Mouse (Mus musculus): Measurements from ENCODE around the gene Dnajc3. TPM values are rescaled to one million over a fixed set of nuclear protein-coding genes. Genes with fewer than 3 reads are reported as not detected.

The Dnajc3 gene
- polyA plus RNA-seq, 1 experiment from 2014 or later: 34.1 TPM

DNA sequence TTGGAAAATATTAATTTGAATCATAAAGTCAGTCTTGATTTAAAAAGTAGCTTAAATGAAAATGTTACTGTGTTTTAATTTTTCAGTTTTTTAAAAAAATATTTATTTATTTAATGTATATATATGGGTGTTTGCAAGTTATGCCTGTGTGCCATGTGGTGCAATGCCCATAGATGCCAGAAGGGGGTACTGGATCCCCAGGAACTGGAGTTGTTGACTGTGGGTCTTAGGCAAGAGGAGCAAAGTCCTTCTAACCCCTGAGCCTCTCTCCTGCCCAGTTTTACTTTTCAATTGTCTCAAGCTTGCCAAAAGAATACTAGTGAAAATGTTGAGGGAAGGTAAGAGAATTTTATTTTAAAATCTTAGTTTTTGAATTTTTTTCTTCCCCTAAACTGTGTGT is 65.5 kb downstream of the Dnajc3 start:
- no peak for ATAC-seq (ENCODE audit: insufficient number of reproducible peaks, low FRiP score, low TSS enrichment, low read depth)
- peaks cover 3% of the 10 kb centered on the region; the same call in 1 of the 2 replicates for H3K36me3 ChIP-seq (ENCODE audit: control insufficient read depth, insufficient read depth, low read length)
- H3K4me1 ChIP-seq (ENCODE audit: control insufficient read depth, insufficient read depth, low read length): peaks cover 3% of the 10 kb centered on the region; the same call in 1 of the 2 replicates
- H3K4me2 ChIP-seq (ENCODE audit: low read depth, severe bottlenecking): no peak overlapping the region
- H3K9me3 ChIP-seq (ENCODE audit: control insufficient read depth, low read length): no peaks in the 10 kb centered on the region
- H3K9ac ChIP-seq (ENCODE audit: low read length): no peak overlapping the region
- no peak overlapping the region for H3K27ac ChIP-seq (replicated peaks; ENCODE audit: low read depth, low read length)
- no peak overlapping the region for H3K4me3 ChIP-seq (ENCODE audit: low read depth, low read length)
- H3K27me3 ChIP-seq (ENCODE audit: control insufficient read depth, insufficient read depth, low read length): no peaks in the 10 kb centered on the region
- peak; percentile 57 for DNase-seq (ENCODE audit: low spot score)

DNA sequence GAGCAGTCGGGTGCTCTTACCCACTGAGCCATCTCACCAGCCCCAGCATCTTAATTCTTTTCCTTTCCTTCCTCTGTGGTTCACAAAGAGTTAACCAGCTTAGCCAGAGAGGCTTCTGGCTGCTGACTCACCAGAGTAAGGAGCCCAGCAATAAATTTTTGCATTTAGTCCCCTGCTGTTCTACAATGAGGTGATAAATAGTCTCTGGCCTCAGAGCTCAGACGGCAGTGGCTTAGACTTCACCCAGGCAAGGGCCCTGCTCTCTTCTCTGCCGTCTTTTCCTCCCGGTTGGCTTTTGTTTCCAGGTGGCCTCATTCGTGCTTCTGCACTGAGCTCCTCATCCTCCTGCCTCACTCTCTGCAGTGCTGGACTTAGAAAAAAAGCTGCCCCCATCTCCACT is 68.1 kb downstream of the Dnajc3 start:
- 4% methylated on average over 5 of the region's 5 CpGs for WGBS
- Histone ChIP-seq H3K4me2 (ENCODE audit: low read depth, severe bottlenecking) (no peak overlapping the region; the same call in 1 of the 2 replicates), H3K4me1 (ENCODE audit: control insufficient read depth, insufficient read depth, low read length) (peaks cover 3% of the 10 kb centered on the region; the same call in 1 of the 2 replicates), H3K36me3 (ENCODE audit: control insufficient read depth, insufficient read depth, low read length) (peaks cover under 1% of the 10 kb centered on the region; the same call in 1 of the 2 replicates), H3K27me3 (ENCODE audit: control insufficient read depth, insufficient read depth, low read length) (no peaks in the 10 kb centered on the region), H3K4me3 (ENCODE audit: low read depth, low read length) (no peak overlapping the region), H3K9me3 (ENCODE audit: control insufficient read depth, low read length) (no peaks in the 10 kb centered on the region), H3K9ac (ENCODE audit: low read length) (no peak overlapping the region), H3K27ac (replicated peaks; ENCODE audit: low read depth, low read length) (no peak overlapping the region)
- DNase-seq (ENCODE audit: low spot score) (peak; percentile 56), ATAC-seq (ENCODE audit: insufficient number of reproducible peaks, low FRiP score, low TSS enrichment, low read depth) (peak; percentile 31; the same call in 1 of the 2 replicates)

DNA sequence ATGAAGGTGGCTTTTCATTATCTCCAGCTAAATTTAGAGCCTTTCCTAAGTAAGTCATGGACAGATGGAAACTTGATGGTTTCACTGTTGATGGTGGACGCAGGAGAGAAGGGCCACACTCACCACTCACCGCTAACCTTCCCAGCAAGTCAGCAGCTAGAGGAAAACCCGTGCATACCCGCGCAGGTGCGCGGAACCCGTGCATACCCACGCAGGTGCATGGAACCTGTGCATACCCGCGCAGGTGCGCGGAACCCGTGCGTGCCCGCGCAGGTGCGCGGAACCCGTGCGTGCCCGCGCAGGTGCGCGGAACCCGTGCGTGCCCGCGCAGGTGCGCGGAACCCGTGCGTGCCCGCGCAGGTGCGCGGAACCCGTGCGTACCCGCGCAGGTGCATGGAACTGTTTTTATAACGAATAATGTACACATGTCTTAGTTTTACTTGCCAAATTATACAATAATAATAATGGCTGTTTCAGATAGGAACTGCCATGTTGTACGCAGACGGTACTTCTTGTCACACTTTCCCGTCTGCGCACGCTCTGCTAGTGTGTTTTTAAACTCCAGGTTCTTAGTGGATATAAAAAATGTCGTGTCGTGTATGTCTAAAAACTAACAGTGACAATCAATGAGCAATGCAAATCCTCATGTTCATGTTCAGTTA is 68.8 kb downstream of the Dnajc3 start:
- no peak for ATAC-seq (ENCODE audit: insufficient number of reproducible peaks, low FRiP score, low TSS enrichment, low read depth)
- Histone ChIP-seq H3K9me3 (ENCODE audit: control insufficient read depth, low read length) (no peaks in the 10 kb centered on the region), H3K27me3 (ENCODE audit: control insufficient read depth, insufficient read depth, low read length) (no peaks in the 10 kb centered on the region), H3K9ac (ENCODE audit: low read length) (no peak overlapping the region), H3K4me1 (ENCODE audit: control insufficient read depth, insufficient read depth, low read length) (peaks cover 3% of the 10 kb centered on the region; the same call in 1 of the 2 replicates), H3K36me3 (ENCODE audit: control insufficient read depth, insufficient read depth, low read length) (no peaks in the 10 kb centered on the region), H3K4me3 (ENCODE audit: low read depth, low read length) (peak overlapping the region; percentile 39), H3K4me2 (ENCODE audit: low read depth, severe bottlenecking) (peak overlapping the region; percentile 84), H3K27ac (replicated peaks; ENCODE audit: low read depth, low read length) (no peak overlapping the region)
- 3% methylated on average over 49 of the region's 49 CpGs for WGBS
- DNase-seq (ENCODE audit: low spot score): no peak

DNA sequence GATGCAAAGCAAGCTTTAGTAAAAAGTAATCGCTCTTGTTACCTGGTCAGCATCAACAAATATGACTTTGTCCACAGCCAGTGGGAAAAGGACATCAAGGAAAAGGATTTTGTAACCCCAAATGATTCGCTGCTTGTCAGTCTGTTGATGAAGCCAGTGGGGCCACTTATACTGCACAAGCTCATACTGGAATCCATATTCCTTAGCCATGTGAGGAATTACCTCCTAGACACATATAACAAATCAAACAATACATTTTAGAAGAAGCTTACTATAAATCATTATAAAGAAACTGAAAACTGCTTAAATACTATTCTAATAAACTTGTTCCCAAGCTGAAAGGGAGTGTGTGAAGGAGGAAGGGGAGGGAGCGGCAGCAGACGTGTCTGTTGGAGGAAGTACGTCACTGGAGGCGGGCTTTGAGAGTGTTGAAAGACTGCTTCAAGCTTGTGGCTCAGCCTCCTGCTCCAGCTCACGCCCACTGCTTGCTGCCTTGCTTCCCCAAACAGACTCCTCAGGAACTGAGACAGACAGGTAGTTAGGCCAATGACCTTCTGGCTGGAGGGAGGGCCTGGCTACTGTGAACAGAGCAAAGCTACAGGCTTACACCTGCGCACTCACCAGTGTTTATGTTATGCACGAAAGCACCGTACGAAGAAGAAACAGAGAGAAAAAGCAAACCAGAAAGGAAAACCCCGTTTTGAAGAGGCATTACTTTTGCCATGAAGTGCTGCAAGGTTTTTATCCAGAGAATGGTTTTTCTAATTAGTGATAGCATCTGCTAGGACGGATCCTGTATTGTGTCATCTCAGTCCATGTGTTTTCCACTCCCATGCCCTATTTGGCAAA is 69.6 kb downstream of the Dnajc3 start:
- peak; percentile 97 for DNase-seq (ENCODE audit: low spot score)
- no peak overlapping the region for H3K9ac ChIP-seq (ENCODE audit: low read length)
- no peak overlapping the region for H3K27ac ChIP-seq (replicated peaks; ENCODE audit: low read depth, low read length)
- no peaks in the 10 kb centered on the region for H3K9me3 ChIP-seq (ENCODE audit: control insufficient read depth, low read length)
- no peaks in the 10 kb centered on the region for H3K36me3 ChIP-seq (ENCODE audit: control insufficient read depth, insufficient read depth, low read length)
- H3K27me3 ChIP-seq (ENCODE audit: control insufficient read depth, insufficient read depth, low read length): no peaks in the 10 kb centered on the region
- H3K4me2 ChIP-seq (ENCODE audit: low read depth, severe bottlenecking): peak overlapping the region; percentile 84
- H3K4me3 ChIP-seq (ENCODE audit: low read depth, low read length): peak overlapping the region; percentile 39
- peaks cover 3% of the 10 kb centered on the region; the same call in 1 of the 2 replicates for H3K4me1 ChIP-seq (ENCODE audit: control insufficient read depth, insufficient read depth, low read length)
- peak; percentile 99 for ATAC-seq (ENCODE audit: insufficient number of reproducible peaks, low FRiP score, low TSS enrichment, low read depth)
- WGBS: 1% methylated on average over 13 of the region's 13 CpGs

DNA sequence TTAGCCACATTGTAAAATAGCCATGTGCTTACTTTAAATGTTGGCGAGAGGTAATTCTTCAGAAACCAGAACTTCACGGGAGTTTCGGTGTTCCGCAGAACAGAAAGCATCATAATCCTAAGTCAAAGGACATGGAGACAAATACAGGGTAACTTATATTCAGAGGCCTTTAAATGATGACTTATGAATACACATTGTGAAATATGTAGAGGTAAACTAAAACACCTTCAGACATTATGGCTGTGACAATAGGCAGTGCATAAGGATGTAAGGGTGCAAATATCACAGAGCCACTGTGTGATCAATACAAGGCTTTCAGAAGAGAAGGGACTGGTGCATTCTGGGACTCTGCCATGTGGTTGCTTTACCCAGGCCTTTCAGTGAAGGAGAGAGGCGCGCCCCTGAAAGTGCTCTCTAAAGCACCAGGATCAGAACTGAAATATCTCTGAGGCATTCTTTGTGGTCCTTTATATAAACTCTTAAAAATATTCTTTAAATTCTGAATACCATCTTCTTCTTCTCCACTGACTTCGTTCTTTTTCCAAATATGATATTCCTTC is 70.3 kb downstream of the Dnajc3 start:
- no peak for DNase-seq (ENCODE audit: low spot score)
- Histone ChIP-seq H3K9ac (ENCODE audit: low read length) (no peak overlapping the region), H3K4me2 (ENCODE audit: low read depth, severe bottlenecking) (peak overlapping the region; percentile 84), H3K4me1 (ENCODE audit: control insufficient read depth, insufficient read depth, low read length) (peaks cover 3% of the 10 kb centered on the region; the same call in 1 of the 2 replicates), H3K9me3 (ENCODE audit: control insufficient read depth, low read length) (no peaks in the 10 kb centered on the region), H3K27me3 (ENCODE audit: control insufficient read depth, insufficient read depth, low read length) (no peaks in the 10 kb centered on the region), H3K27ac (replicated peaks; ENCODE audit: low read depth, low read length) (no peak overlapping the region), H3K36me3 (ENCODE audit: control insufficient read depth, insufficient read depth, low read length) (peaks cover 3% of the 10 kb centered on the region; the same call in 1 of the 2 replicates), H3K4me3 (ENCODE audit: low read depth, low read length) (peak overlapping the region; percentile 20)
- WGBS: 66% methylated on average over 7 of the region's 7 CpGs
- ATAC-seq (ENCODE audit: insufficient number of reproducible peaks, low FRiP score, low TSS enrichment, low read depth): no peak

DNA sequence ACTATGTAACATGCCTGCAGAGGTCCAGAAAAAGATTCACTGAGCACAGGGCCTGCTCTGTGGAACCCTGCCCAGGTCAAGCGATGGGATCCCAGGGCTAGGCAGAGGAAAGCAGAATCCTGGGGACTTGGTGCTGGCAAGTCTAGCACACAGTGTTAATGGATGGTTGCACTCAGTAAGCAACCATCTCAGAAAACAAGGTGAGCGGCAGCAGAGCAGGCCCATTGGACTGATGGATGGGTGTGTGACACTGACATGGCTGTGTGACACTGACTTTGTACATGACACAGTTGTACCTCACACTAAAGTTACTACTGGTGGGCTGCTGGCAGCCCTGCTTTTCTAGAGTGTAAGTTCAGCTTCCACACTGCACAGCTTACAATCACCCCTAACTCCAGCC is 71.8 kb downstream of the Dnajc3 start:
- H3K27me3 ChIP-seq (ENCODE audit: control insufficient read depth, insufficient read depth, low read length): no peaks in the 10 kb centered on the region
- H3K27ac ChIP-seq (replicated peaks; ENCODE audit: low read depth, low read length): no peak overlapping the region
- H3K4me3 ChIP-seq (ENCODE audit: low read depth, low read length): no peak overlapping the region
- peaks cover 3% of the 10 kb centered on the region; the same call in 1 of the 2 replicates for H3K4me1 ChIP-seq (ENCODE audit: control insufficient read depth, insufficient read depth, low read length)
- 91% methylated on average over 2 of the region's 2 CpGs for WGBS
- peaks cover 3% of the 10 kb centered on the region; the same call in 1 of the 2 replicates for H3K36me3 ChIP-seq (ENCODE audit: control insufficient read depth, insufficient read depth, low read length)
- no peaks in the 10 kb centered on the region for H3K9me3 ChIP-seq (ENCODE audit: control insufficient read depth, low read length)
- ATAC-seq (ENCODE audit: insufficient number of reproducible peaks, low FRiP score, low TSS enrichment, low read depth) (no peak), DNase-seq (ENCODE audit: low spot score) (no peak)
- no peak overlapping the region for H3K9ac ChIP-seq (ENCODE audit: low read length)
- no peak overlapping the region for H3K4me2 ChIP-seq (ENCODE audit: low read depth, severe bottlenecking)

DNA sequence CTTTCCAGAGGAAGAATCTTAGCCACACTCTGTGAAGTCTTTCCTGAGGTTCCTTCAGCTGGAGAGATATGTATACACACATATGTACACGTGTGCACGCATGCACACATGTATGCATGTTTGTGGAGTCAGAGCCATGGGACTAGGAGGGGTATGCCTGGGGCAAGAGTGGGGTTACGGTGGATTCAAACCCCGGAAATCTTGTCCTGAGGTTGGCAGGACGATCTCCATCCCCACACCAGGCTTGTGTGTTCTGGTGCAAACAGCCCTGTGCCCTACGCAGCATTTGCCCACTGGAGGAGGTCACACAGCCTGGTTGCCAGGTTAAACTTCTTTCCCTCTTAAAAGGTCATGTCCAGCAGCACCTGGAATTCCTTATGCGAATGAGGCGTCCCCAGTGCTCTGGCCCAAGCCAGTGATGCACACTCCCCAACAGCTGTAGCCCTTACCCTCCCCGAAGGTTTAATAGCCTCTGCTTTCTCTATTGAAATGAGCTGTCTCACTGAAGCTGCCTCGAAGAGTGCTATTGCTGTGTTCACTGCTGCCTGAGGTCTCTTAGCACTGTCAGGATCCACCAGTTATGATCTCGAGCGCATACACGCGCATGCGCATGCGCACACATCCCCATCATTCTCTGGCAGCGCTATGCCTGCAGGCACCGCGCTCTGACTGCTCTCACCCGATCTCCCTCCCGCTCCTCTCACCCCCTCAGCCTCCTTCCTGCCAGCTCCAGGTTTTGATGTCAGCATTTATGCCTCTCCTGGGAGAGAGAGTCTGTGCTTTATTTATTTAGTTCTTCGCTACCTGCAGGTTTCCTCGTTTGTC is 75.0 kb downstream of the Dnajc3 start:
- peak; percentile 55 for DNase-seq (ENCODE audit: low spot score)
- no peak overlapping the region for H3K4me2 ChIP-seq (ENCODE audit: low read depth, severe bottlenecking)

More for the DNA sequence above, 75.0 kb downstream of the Dnajc3 start:
- H3K4me1 ChIP-seq (ENCODE audit: control insufficient read depth, insufficient read depth, low read length): no peaks in the 10 kb centered on the region
- no peak overlapping the region for H3K27ac ChIP-seq (replicated peaks; ENCODE audit: low read depth, low read length)
- peaks cover 3% of the 10 kb centered on the region; the same call in 1 of the 2 replicates for H3K36me3 ChIP-seq (ENCODE audit: control insufficient read depth, insufficient read depth, low read length)
- H3K4me3 ChIP-seq (ENCODE audit: low read depth, low read length): no peak overlapping the region
- 68% methylated on average over 23 of the region's 23 CpGs for WGBS
- no peaks in the 10 kb centered on the region for H3K9me3 ChIP-seq (ENCODE audit: control insufficient read depth, low read length)
- no peak overlapping the region for H3K9ac ChIP-seq (ENCODE audit: low read length)
- H3K27me3 ChIP-seq (ENCODE audit: control insufficient read depth, insufficient read depth, low read length): no peaks in the 10 kb centered on the region
- 0 out of 2 replicates have a peak, but pooled peaks have one; percentile 51 for ATAC-seq (ENCODE audit: insufficient number of reproducible peaks, low FRiP score, low TSS enrichment, low read depth)
